Mouse (Mus musculus): Measurements from ENCODE around the gene Dynll2. TPM values are rescaled to one million over a fixed set of nuclear protein-coding genes. Genes with fewer than 3 reads are reported as not detected.

Gene Dynll2
- total RNA-seq, 2 experiments from 2014 or later, result 446 to 473 TPM

Other genes starting within 250 kb of the Dynll2 start
- 10 to 100 TPM; 71.7 to 78.7 TPM for gene Supt4a, start 250.0 kb downstream of the Dynll2 start, total RNA-seq (2021)
- gene Tspoap1, start 227.0 kb downstream of the Dynll2 start, total RNA-seq (2021), result 100 to 1,000 TPM; 146 to 163 TPM
- under 1 TPM; 0.28 to 0.60 TPM for gene Mpo, start 194.0 kb downstream of the Dynll2 start, total RNA-seq (2021)
- under 1 TPM; 0.12 to 0.18 TPM for gene Lpo, start 159.2 kb downstream of the Dynll2 start, total RNA-seq (2021)
- gene Mks1, start 134.3 kb downstream of the Dynll2 start, total RNA-seq (2021), result 1 to 10 TPM; 4.5 to 5.1 TPM
- not detected for gene Epx, start 112.0 kb downstream of the Dynll2 start, total RNA-seq (2021)
- gene Olfr462, start 95.3 kb downstream of the Dynll2 start, total RNA-seq (2021), result not detected
- gene Olfr463, start 90.1 kb downstream of the Dynll2 start, total RNA-seq (2021), result not detected
- gene Olfr464, start 66.6 kb downstream of the Dynll2 start, total RNA-seq (2021), result not detected
- gene Srsf1, start 59.8 kb upstream of the Dynll2 start, total RNA-seq (2021), result 100 to 1,000 TPM; 232 to 248 TPM
- 10 to 100 TPM; 20.2 to 22.6 TPM for gene Vezf1, start 80.7 kb upstream of the Dynll2 start, total RNA-seq (2021)
- 10 to 100 TPM; 27.9 to 31.4 TPM for gene Cuedc1, start 110.5 kb upstream of the Dynll2 start, total RNA-seq (2021)
- gene Mrps23, start 216.9 kb upstream of the Dynll2 start, total RNA-seq (2021), result 10 to 100 TPM; 67.6 to 78.7 TPM

Measured in layer of hippocampus, postnatal 36 days (tissue).